Mouse (Mus musculus) lung, postnatal 0 days (tissue): ENCODE data around the gene Trim44. TPM values are rescaled to one million over a fixed set of nuclear protein-coding genes. Genes with fewer than 3 reads are reported as not detected.
A peak's percentile ranks its signal among the peaks of the same experiment; 100 is the strongest.

ENCODE experiments used
- ATAC-seq: fragments of 200-750 bp; cut with Nextera tagmentation; 2 replicates; pipeline ENCODE4 v1.8.0; 2017; ENCODE audit warnings: moderate library complexity
- DNase-seq: peaks from one replicate; pipeline ENCODE4 v3.0.0-alpha.2; 2016; ENCODE audit warnings: low spot score
- H3K27ac ChIP-seq: fragments of 300-500 bp; sonication (generic); 2 replicates; pipeline ENCODE4 v1.5.1; 2014; ENCODE audit warnings: antibody characterized with exemption, mild to moderate bottlenecking, low read length, mixed read lengths
- H3K27me3 ChIP-seq: fragments of 300-500 bp; sonication (generic); replicated peaks from 2 replicates; pipeline ENCODE4 v1.6.1; 2014; ENCODE audit warnings: low read length, mixed read lengths; ENCODE audit not compliant: insufficient read depth
- H3K36me3 ChIP-seq: fragments of 300-500 bp; sonication (generic); 2 replicates; pipeline ENCODE4 v1.6.1; 2014; ENCODE audit warnings: low read length, mixed read lengths; ENCODE audit not compliant: insufficient read depth
- H3K4me1 ChIP-seq: fragments of 300-500 bp; sonication (generic); 2 replicates; pipeline ENCODE4 v1.6.1; 2014; ENCODE audit warnings: antibody characterized with exemption, low read depth, low read length, mixed read lengths; ENCODE audit not compliant: insufficient read depth
- H3K4me2 ChIP-seq: fragments of 300-500 bp; sonication (generic); replicated peaks from 2 replicates; pipeline ENCODE4 v1.6.1; 2014; ENCODE audit warnings: low read depth, mild to moderate bottlenecking, low read length, moderate library complexity, mixed read lengths
- H3K4me3 ChIP-seq: fragments of 300-500 bp; sonication (generic); 2 replicates; pipeline ENCODE4 v1.5.1; 2014; ENCODE audit warnings: low read depth, low read length
- H3K9ac ChIP-seq: fragments of 300-500 bp; sonication (generic); replicated peaks from 2 replicates; pipeline ENCODE4 v1.6.1; 2014; ENCODE audit warnings: low read depth, mild to moderate bottlenecking
- H3K9me3 ChIP-seq: fragments of 300-500 bp; sonication (generic); 2 replicates; pipeline ENCODE4 v1.6.1; 2016; ENCODE audit warnings: low read length, mixed read lengths
- CTCF ChIP-seq: IDR thresholded peaks from 2 replicates; pipeline ENCODE4 v1.5.1; 2016; ENCODE audit warnings: antibody characterized with exemption, mild to moderate bottlenecking
- EP300 ChIP-seq: IDR thresholded peaks from 2 replicates; pipeline ENCODE4 v1.6.1; 2016; ENCODE audit warnings: antibody characterized with exemption, mild to moderate bottlenecking, control low read depth
- WGBS: fragments of 180-500 bp; shearing (Covaris S2); extraction: QIAGEN DNeasy Blood & Tissue Kit; methylation state at CpG from one replicate; pipeline ENCODE4 v1.1.7; 2014; 5-methylcytosine and 5-hydroxymethylcytosine counted together
- polyA plus RNA-seq: library from polyadenylated mRNA; unstranded; fragments of >200 nt; fragmentation: Nextera tagmentation; extraction: Ambion mirVana; gene quantifications from 2 replicates; pipeline ENCODE4 v1.2.1, GENCODE M21; 2015

Trim44 gene
- polyA plus RNA-seq, 1 experiment from 2014 or later = 12.7 TPM

GRCm38 (mm10) chr2:102331092-102331491, 76.5 kb downstream of the Trim44 start:
- Histone ChIP-seq H3K9ac (no peak overlapping the region), H3K27ac (no peak overlapping the region), H3K4me2 (no peak overlapping the region), H3K27me3 (no peaks in the 10 kb centered on the region), H3K4me1 (no peaks in the 10 kb centered on the region), H3K9me3 (no peaks in the 10 kb centered on the region), H3K36me3 (no peaks in the 10 kb centered on the region), H3K4me3 (no peak overlapping the region)
- ATAC-seq = no peak
- no peak for DNase-seq
- no peak for TF ChIP-seq EP300
- TF ChIP-seq CTCF = no peak
- 66% methylated on average over 3 of the region's 3 CpGs for WGBS

- no peaks in the 10 kb centered on the region for H3K27me3 ChIP-seq
- no peaks in the 10 kb centered on the region for H3K9me3 ChIP-seq
- no peak overlapping the region for H3K9ac ChIP-seq
- DNase-seq (peak; percentile 56), ATAC-seq (peak; percentile 44; the same call in 1 of the 2 replicates)
- WGBS = 63% methylated on average over 2 of the region's 2 CpGs
- no peaks in the 10 kb centered on the region for H3K4me1 ChIP-seq
- no peak overlapping the region for H3K4me3 ChIP-seq
- H3K36me3 ChIP-seq = no peaks in the 10 kb centered on the region
- TF ChIP-seq EP300 (peak; percentile 61), CTCF (no peak)
- no peak overlapping the region for H3K4me2 ChIP-seq
- no peak overlapping the region for H3K27ac ChIP-seq
These were observed 81.7 kb downstream of the Trim44 start for GRCm38 (mm10) chr2:102325921-102326320.

GRCm38 (mm10) chr2:102324336-102324735, 83.3 kb downstream of the Trim44 start:
- H3K27me3 ChIP-seq = no peaks in the 10 kb centered on the region
- ATAC-seq = no peak
- TF ChIP-seq EP300 (no peak), CTCF (no peak)

GRCm38 (mm10) chr2:102316540-102316939, 91.1 kb downstream of the Trim44 start:
- peak; percentile 14; the same call in 1 of the 2 replicates for ATAC-seq
- H3K4me2 ChIP-seq = no peak overlapping the region
- H3K9me3 ChIP-seq = no peaks in the 10 kb centered on the region
- WGBS = 55% methylated on average over 3 of the region's 3 CpGs
- peak; percentile 22 for DNase-seq
- TF ChIP-seq CTCF (no peak), EP300 (no peak)
- H3K36me3 ChIP-seq = no peaks in the 10 kb centered on the region
- no peak overlapping the region for H3K4me3 ChIP-seq
- no peaks in the 10 kb centered on the region for H3K27me3 ChIP-seq
- H3K9ac ChIP-seq = no peak overlapping the region
- no peak overlapping the region for H3K27ac ChIP-seq
- H3K4me1 ChIP-seq = no peaks in the 10 kb centered on the region

More at GRCm38 (mm10) chr2:102324336-102324735, 83.3 kb downstream of the Trim44 start:
- Histone ChIP-seq H3K27ac (no peak overlapping the region), H3K36me3 (no peaks in the 10 kb centered on the region), H3K9ac (no peak overlapping the region), H3K4me1 (no peaks in the 10 kb centered on the region), H3K4me3 (no peak overlapping the region), H3K4me2 (no peak overlapping the region), H3K9me3 (no peaks in the 10 kb centered on the region)
- no peak for DNase-seq

GRCm38 (mm10) chr2:102315153-102315552, 92.5 kb downstream of the Trim44 start:
- 88% methylated on average over 4 of the region's 4 CpGs for WGBS
- H3K4me1 ChIP-seq = no peaks in the 10 kb centered on the region
- DNase-seq (no peak), ATAC-seq (no peak)
- no peaks in the 10 kb centered on the region for H3K36me3 ChIP-seq
- no peak overlapping the region for H3K27ac ChIP-seq
- H3K4me3 ChIP-seq = no peak overlapping the region
- H3K9me3 ChIP-seq = no peaks in the 10 kb centered on the region
- TF ChIP-seq EP300 = no peak
- no peak for TF ChIP-seq CTCF
- H3K4me2 ChIP-seq = no peak overlapping the region
- no peaks in the 10 kb centered on the region for H3K27me3 ChIP-seq
- no peak overlapping the region for H3K9ac ChIP-seq

- 25% methylated on average over 1 of the region's 1 CpGs for whole genome bisulfite sequencing
- Histone ChIP-seq H3K27me3 (no peaks in the 10 kb centered on the region), H3K9ac (no peak overlapping the region), H3K36me3 (no peaks in the 10 kb centered on the region), H3K27ac (no peak overlapping the region), H3K4me2 (no peak overlapping the region), H3K4me1 (no peaks in the 10 kb centered on the region), H3K9me3 (no peaks in the 10 kb centered on the region), H3K4me3 (no peak overlapping the region)
- no peak for TF ChIP-seq CTCF
- TF ChIP-seq EP300 = no peak
- DNase-seq (peak; percentile 72), ATAC-seq (peak; percentile 56)
These were observed 93.0 kb downstream of the Trim44 start for GRCm38 (mm10) chr2:102314610-102315009.

GRCm38 (mm10) chr2:102314068-102314467, 93.6 kb downstream of the Trim44 start:
- Histone ChIP-seq H3K4me3 (no peak overlapping the region), H3K4me1 (no peaks in the 10 kb centered on the region), H3K4me2 (no peak overlapping the region), H3K36me3 (no peaks in the 10 kb centered on the region), H3K27me3 (no peaks in the 10 kb centered on the region), H3K9ac (no peak overlapping the region), H3K27ac (no peak overlapping the region), H3K9me3 (no peaks in the 10 kb centered on the region)
- ATAC-seq = 0 out of 2 replicates have a peak, but pooled peaks have one; percentile 23
- TF ChIP-seq CTCF (no peak), EP300 (no peak)
- WGBS = 61% methylated on average over 2 of the region's 2 CpGs
- peak; percentile 29 for DNase-seq
